Mouse (Mus musculus) cerebellum, postnatal 4 days (tissue): Measurements from ENCODE around the gene Cntnap2.
"Not testable (repeated sequence)": the region's sequence is repeated elsewhere in the genome, so short reads cannot be mapped to it uniquely, and the experiment has no call there.

Source experiments
- DNase-seq, 2 experiments: peaks; one replicate each; pipeline ENCODE4 v3.0.0; 2022; ENCODE audit warnings: low spot score in 2 of 2, mixed read lengths in 1 of 2

The Cntnap2 gene

DNA sequence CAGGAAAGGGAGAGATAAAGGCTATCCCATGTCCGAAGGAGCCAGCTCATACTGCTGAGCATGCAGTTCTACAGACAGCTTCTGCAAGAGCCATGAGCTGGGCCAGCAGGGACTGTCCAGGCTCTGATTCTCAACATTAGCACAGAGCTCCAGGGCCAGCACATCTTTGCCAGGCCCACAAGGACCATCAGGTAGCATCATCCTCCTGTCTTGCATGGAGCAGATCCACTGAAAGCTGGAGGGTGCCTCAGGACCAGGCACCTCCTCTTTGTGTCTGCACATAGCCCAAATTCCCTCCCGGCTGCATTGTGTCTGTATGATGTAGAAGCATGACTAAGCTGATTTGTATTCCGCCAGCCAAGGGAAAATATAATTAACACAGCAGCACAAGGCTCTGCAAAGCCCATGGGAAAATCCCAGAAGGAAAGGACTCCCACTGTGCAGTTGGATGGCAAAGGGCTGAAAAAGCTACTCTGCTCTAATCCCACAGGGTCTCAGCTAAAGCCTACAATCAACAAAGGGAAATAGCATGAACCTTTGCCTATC lies 2180.3 kb downstream of the Cntnap2 start:
- no peak for DNase-seq

DNA sequence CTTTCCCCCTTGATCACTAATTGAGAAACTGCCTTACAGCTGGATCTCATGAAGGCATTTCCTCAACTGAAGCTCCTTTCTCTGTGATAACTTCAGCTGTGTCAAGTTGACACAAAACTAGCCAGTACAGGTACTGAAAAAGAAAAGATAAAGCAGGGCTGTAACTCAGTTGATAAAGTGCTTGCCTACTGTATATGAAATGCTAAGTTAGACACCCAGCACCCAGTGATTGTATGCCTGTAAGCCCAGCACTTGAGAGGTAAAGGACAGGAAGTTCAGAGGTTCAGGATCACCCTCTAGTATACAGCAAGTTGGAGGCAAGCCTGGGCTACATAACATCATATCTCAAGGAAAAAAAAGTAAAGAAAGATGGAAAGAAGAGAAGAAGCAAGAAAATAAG lies 2182.2 kb downstream of the Cntnap2 start:
- DNase-seq, result no peak

DNA sequence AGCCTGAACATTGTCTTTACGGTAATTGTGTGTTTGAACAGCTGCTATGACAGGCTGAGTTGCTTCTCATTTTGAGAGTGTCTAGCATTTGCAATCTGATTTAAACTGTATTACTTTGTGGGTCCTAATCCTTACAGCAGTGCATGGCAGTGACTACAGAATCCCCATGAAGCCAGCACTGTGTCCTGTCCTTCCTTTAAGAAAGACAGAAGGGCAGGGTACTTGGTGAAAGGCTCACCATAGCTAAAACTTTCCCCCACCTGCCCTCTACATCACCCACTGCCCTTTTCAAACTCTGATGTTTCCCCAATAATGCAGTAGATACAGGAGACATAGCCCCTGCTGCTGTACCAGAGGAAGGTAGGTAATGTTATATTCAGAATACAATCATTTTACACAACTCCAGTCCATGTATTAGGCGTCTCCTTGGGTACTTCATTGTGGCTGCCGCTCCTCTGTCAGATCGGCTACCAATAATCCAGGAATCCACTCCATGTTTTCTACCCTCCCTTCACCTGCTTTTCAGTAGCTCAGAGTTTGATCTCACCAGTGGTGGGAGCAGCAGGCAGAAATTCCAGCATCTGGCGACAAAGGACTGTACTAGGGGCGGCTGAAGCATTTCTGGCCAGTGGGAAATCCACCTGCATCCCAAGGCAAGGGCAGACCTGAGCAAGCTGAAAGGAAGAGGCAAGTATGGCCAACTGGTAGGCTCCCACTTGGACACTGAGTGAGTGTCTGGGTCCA lies 2184.9 kb downstream of the Cntnap2 start:
- DNase-seq, result peak in 1 of 2 experiments; percentile 15

DNA sequence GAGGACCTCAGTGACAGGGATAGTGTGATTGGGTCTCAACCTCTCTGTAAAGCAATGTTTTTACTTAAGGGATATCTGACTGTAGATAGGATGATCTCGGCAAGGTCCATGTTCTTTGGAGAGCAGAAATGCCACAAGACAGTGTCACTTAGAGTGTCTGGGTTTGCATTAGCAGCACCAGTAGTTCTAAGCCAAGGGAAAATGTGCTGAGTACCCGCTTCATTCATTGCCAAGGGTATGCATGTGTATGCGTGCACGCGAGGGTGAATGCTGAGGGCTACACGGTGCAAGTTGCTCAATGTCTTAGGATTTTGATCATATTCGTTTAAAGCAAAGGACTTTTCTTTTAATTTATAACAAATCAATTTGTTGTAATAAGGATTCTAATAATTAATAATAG lies 2185.5 kb downstream of the Cntnap2 start:
- no peak for DNase-seq

DNA sequence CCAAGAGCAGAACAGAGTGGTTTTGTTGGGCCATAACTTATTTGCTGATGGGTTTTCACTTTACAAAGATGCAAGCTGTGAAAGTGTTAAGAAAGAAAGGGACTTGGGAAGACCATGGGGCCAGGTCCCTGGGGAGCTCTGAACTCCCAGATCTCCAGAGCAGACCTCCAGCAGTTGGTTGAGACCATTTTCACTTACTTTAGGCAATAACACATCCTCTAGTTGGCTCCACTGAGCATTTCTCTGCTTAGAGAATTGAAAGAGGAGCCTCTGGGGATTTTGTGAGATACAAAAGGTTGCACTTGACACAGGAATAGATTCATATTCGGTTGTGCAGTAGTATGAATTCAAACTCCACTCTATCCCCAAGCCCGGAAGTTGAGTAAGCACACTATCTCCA lies 2196.1 kb downstream of the Cntnap2 start:
- DNase-seq, result no peak

DNA sequence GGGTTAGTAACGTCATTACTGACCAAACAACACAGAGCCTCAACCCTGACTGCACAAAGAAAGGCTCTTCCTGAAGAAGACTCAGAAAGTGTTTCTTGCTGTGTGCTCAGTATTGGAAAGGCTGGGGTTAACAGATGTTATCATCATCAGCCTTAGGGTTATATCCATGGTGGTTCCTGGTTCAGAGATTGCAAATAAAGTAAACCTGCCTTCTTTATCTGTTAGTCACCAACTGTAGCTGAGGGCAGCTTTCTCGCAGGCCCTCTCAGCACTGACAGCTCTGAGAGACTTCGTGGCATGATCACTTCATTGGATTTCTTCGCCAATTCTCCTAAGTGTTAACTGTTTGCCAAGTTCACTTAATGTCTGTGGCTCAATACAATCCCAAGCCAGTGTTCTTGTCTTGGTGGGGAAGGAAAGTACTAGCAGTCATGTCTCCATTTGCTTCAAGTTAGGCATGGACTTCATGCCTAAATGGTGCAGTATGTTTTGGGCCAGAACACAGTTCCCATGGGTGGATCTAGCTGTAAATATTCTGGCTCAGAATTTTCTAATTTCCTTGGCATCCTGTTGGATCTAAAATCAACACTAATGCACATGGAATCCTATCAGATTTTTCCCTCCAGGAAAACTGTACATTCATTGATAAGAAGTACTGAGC lies 2197.2 kb downstream of the Cntnap2 start:
- no peak for DNase-seq

DNA sequence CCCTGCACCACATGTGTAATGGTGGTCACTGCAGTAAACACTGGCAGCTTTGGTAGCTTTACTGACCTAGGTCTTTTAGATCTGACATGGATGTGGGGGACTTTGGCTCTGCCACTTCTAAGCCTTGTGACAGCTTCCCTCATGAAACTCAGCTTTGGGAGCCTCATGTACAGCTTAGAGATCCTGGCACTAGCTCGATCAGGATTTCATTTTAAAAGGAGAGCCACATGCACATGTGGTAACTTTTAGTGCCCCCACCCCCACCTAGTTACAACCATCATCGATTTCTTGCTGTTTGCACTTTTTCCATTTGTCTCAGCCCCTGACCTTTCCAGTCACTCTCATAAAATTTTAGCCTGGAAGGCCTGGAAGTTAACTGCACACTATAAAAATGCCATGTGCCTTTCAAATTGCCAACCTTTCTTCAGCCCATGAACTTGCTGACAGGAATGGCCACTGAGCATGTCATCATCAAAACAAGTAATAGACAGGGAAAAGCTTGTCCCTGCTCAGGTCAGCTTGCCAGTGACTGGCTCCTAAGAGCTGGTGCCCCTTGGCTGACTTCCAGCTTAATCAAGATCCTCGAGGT lies 2197.9 kb downstream of the Cntnap2 start:
- DNase-seq, result no peak

DNA sequence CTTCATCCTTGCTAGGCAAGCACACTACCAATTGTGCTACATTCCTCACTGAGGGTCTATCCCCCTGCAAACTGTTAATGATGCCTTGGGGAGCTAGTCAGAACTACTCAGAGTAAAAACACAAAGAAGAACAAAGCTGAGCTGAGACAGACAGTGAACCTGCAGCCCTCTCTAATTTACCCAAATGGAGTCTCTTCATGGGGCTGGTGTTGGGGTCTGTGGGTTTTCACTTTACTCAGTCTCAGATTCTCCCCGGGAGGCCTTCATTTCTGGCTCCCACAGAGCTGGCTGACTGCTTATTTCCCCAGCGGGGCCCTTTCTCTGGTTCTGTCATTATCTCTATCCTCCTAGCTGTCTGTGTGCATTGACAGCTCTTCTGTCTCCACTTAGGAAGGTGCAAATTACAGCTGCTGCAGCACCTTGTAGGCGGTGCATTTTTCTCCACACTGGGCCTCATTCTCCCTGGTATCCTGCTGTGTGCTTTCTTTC lies 2200.5 kb downstream of the Cntnap2 start:
- DNase-seq, result no peak

DNA sequence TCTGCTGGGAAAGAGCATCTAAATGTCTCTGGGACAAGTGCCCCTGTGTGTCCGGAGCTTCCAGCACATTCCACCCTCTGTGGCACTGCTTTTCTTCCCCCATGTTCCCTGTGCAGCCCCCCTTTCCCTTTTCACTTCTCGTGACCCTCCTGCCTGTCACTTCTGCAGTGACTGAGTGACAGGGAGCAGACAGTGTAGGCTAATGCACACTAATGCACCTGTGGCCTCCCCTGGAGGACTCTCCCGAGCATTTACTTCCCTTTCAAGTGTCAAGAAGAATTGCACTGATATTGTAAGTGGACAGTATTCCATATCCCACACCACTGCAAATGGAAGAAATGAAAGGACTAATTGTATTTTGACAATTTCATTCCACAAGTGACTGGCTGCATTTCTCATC lies 2208.1 kb downstream of the Cntnap2 start:
- no peak for DNase-seq

DNA sequence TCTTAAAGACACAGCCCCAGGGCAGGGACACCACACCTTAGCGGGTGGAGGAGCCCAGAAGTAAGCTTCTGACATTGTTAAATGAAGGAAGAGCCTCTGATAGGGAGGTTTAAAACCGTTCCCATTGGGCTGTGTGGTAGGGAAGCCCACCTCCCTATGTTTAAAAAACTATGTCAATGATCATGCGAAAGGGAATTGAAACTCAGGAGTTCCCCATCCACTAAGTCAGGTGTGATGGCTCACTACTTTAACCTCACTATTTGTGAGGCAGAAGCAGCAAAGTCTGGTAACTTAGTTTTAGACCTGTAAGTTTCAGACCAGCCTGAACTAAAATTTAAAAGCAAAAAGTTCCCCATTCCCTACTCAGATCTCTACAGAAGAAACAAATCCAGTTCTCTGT lies 2210.3 kb downstream of the Cntnap2 start:
- DNase-seq, result no peak

DNA sequence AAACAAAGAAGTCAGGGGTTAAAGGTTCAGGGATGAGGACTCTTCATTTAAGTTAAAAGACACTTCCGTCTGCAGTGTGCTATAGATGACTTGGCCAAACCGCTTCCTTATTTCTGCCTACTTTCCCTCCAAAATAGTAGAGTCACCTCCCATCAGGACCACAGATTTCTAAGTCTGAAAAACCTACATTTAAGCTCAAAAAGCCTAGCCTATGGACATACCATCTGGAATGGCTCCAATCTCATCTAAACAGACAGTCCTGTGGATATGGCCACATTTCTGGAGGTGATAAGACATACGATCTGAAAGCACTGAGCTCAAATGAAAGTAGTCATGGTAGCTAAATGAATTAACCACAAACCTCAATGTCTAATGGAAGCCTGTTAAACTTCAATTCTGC lies 2212.4 kb downstream of the Cntnap2 start:
- DNase-seq, result no peak

DNA sequence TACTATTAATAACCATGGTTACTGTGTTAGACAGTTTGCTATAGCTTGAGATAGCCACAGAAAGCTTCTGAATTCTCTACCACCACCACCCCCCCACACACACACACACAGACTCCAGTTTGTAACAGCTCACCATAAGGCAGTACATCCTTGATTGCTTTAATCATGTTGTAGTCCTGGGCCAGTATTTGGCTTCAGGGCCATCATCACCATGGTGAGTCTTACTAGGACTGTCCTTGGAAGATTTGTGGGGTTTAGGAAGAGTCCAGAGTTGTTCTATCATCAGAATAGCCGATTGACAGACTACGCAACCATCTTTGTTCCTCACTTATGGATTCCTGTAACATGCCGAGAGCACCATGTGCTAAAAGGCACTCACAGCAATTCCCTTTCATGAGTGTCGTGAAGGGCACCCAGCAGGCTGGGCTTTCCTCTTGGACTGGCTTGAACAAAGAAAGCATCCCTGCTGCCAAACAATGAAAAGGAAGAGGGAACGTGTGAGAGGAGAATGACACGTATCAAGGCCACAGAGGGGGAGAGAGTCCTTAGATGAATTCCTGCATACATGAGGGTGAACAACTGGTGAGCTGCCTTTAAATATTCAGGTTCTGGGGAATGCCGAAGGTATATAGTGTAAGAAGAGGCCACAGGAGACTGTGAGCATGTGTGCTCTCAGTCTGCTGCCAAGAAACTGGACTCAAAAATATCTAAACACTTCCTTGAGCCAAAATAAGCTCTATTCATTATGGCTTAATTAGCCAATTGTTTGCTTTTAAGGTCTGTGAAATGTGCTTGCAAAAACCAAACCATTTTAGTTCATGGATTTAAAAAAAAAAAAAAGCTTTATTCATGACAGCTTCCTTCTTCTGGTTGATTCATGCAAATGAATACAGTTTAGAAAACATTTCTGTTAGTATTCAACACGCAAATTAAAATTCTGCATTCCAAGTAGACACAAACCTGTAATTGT lies 2213.7 kb downstream of the Cntnap2 start:
- no peak for DNase-seq

DNA sequence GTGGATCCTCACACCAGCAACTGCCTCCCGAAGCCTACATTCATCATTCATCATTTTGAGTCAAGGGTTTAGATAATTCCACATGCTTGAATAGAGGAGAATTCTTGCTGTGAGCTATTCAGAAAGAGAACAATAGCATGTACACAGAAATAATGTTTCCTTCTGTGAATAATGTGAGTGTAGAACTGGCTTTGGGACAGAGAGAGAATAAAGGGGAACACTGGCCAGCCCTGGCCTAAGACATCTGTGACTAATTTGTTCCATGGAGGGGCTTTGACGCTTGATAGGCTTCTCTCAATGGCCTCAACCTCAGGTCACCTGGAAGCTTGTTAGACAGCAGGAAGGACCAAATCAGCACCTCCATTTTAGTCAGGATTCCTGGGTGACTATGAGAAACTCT lies 2215.9 kb downstream of the Cntnap2 start:
- DNase-seq, result no peak

DNA sequence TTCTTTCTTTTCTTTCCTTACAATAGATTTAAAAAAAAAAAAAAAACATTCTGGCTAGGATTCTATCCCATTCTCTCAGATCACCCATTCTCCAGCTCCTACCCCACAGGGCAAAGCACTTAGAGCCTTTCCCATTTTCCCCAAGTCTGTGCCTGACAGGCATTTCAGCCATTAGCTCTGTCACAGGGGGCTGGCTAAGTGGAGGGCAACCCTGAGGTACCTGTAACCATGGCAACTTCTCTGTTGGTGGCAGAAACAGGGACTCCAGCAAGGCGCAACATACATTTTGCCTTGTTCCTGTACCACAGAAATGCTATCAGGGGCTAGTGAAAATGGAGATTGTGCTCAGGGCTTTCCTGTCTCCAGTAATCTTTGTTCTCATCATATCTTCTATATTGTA lies 2220.0 kb downstream of the Cntnap2 start:
- DNase-seq, result no peak

DNA sequence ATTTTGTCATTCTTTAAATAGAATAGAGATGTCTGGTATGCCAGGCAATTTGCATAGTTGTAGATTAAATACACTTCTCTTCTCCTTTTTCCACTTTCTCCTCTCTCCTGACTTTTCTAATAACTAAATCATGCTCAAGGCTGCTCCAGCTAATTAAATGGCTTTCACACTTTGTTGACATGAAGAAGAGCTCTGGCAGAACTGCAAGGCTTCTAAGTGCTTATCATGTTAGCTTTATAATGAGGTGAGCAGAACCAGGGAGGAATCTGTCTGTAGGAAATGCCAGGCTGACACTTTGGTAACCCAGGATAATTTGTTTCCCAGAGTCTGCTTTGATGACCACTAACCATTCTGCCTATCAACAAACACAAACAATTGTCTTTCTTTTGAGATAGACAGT lies 2222.4 kb downstream of the Cntnap2 start:
- DNase-seq, result no peak

DNA sequence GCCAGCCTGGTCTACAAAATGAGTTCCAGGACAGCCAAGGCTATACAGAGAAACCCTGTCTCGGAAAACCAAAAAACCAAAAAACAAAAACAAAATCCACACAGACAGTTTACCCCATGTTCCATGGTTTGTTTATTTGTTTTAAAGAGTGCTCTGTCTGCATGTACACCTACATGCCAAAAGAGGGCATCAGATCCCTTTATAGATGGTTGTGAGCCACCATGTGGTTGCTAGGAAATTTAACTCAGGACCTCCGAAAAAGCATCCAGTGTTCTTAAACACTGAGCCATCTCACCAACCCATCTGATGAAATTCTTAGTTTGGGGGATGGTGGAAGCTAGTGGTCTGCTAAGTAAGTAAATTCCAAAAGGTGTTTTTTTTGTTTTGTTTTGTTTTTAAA lies 2225.6 kb downstream of the Cntnap2 start:
- DNase-seq, result no peak

DNA sequence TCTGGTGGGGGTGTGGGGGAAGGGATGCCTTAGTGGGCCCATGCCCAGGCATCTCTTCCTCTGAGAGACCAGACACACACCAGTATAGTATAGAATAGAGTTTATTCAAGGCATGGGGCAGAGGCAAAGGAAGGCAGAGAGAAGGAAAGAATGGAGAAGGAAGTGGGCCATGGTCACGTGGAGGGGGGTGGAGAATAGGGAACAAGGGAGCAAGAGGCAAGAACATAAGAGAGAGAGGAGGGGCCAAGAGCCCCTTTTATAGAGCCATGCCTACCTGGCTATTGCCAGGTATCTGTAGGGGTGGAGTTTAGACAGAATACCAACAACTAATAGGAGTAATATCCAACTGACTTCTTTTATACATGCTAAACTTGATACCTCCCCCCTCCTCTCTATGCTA lies 2226.6 kb downstream of the Cntnap2 start:
- DNase-seq, result no peak

DNA sequence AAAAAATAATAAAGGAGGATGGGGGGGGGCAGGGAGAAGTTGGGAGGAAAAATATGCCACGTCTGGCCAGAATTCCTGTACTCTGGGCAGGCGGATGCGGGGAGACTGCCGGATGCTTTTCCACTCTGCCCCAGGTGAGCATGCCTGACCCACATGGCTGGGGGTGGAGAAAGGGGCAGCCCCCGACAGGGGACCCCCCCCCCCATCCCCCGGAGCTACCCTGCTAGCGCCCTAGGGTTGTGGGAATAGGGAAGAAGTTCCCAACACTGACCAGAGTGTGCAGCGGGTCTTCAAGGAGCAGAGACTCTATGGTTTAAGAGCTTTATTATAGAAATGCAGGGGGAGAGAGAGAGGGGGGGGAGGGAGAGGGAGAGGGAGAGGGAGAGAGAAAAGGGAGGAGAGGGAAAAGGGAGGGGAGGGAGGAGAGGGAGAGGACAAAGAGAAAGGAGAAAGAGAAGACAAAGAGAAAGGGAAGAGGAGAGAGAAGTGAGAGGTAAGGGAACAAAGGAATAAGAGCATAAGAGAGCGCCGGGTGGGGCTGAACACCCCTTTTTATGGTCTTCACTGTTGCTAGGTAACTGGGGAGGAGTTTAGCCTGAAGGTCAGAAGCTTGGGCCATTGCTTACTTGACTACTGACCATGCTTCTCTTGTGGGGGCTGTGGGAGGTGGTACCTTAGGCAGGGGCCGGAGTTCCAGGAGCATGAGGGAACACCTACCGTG lies 2227.2 kb downstream of the Cntnap2 start:
- DNase-seq, result not testable (repeated sequence)

DNA sequence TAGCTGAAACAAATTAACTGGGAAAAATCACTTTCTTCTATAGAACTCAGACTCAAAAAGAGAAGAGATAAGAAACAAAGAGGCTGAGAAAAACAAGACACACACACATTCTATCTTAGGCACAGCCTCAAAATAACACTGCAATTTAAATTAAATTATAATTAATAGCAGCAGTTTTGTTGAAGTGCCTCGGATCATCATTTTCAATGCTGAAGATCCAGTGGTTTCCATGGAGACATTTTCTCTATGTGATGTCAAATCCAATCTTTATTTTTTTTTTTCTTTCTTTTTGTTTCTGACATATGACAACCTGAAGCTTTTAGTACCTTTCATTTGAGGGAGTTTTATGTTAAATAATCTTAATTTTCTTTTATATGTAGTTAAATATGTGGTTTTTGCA lies 2228.6 kb downstream of the Cntnap2 start:
- DNase-seq, result no peak

DNA sequence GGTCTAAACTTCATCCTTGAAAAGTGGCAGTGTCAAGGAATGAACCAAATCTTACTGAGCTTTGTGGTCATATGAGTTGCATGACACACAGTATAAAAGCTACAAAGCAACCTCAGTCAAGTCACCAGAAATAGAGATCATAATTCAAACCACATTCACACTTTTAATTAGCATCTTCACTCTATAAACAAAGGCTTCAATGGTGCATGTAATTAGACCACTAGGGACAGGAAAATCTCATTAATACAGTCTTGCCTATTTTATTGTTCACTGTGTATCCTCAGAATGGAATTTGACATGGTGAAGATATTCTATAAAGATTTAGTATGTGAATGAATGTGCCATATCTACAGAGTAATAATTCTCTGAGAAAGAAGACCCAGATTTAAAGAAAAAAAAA lies 2232.8 kb downstream of the Cntnap2 start:
- DNase-seq, result no peak

DNA sequence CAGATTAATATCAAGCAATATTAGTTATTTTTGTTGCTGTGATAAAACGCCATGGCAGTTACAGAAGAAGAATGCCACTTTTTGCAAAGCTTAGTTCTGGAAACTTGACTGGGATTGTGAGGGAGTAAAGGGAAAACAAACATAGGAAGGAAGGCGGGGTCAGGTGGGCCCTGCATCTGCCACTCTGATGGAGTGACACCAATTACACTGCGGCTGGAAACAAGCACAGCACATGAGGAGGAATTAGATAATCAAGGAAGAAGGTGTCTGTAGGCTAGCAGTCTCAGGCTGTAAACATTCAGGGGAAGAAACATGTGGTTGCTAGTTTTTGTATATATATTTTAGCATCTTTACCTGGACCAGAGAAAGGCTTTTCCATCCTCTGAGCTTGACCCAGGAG lies 2233.3 kb downstream of the Cntnap2 start:
- no peak for DNase-seq
